Mouse (Mus musculus) bone marrow, adult 2 months (tissue): ENCODE measurements around the gene Ilkap. TPM values are rescaled to one million over a fixed set of nuclear protein-coding genes. Genes with fewer than 3 reads are reported as not detected.
A peak's percentile ranks its signal among the peaks of the same experiment; 100 is the strongest.

Experiments
- H3K27ac ChIP-seq: fragments of 200-500 bp; 2 replicates; pipeline ENCODE4 v1.5.1; 2012; ENCODE audit warnings: low read depth, mild to moderate bottlenecking, control low read depth, inconsistent platforms, low read length; ENCODE audit not compliant: control insufficient read depth, poor library complexity, insufficient read depth
- H3K4me1 ChIP-seq: fragments of 200-500 bp; 2 replicates; pipeline ENCODE4 v1.6.1; 2011; ENCODE audit warnings: low read length; ENCODE audit not compliant: control insufficient read depth, insufficient read depth
- H3K4me3 ChIP-seq: fragments of 200-500 bp; replicated peaks from 2 replicates; pipeline ENCODE3; 2011; ENCODE audit warnings: mild to moderate bottlenecking, low read depth, low read length, control low read depth; ENCODE audit not compliant: control insufficient read depth
- CTCF ChIP-seq: fragments of 200-500 bp; IDR thresholded peaks from 2 replicates; pipeline ENCODE4 v1.5.1; 2011; ENCODE audit warnings: low read length, control low read depth; ENCODE audit not compliant: control insufficient read depth, insufficient read depth
- POLR2A ChIP-seq: fragments of 200-500 bp; IDR thresholded peaks from 2 replicates; pipeline ENCODE4 v1.6.1; 2011; ENCODE audit warnings: low read depth, mild to moderate bottlenecking, control low read depth, low read length, borderline replicate concordance; ENCODE audit not compliant: control insufficient read depth
- WGBS: fragments of 180-500 bp; shearing (Covaris S2); methylation state at CpG from one replicate; pipeline ENCODE4 v1.1.7; 2018; 5-methylcytosine and 5-hydroxymethylcytosine counted together
- polyA plus RNA-seq: library from polyadenylated mRNA; stranded (reverse); fragments of >200 nt; gene quantifications from 2 replicates; pipeline ENCODE4 v1.2.4, GENCODE M21; 2011; ENCODE audit warnings: low replicate concordance; ENCODE audit not compliant: missing spikeins, insufficient read depth, insufficient read length

Gene Ilkap
- polyA plus RNA-seq, 1 experiment: 202 TPM

DNA sequence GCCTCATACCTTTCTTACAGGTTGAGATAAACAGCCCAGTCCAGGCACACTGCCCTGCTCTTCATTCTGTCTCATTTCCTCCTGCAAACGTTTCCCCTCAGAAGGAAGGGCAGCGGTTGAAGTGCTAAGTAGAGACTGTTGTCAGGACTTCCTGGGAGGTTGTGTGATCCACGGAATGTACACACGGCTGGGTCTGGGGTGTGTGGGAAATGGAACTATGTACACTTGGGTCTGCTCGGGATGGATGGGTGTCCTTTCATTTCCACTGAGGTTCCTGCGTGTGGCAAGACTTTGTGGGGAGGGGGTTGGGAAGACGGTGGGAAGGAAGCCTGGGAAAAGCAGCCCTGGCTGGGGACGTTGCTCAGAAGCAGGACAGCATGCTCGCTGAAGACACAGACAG is 27.8 kb upstream of the Ilkap start:
- TF ChIP-seq CTCF: no peak
- no peak for TF ChIP-seq POLR2A
- Histone ChIP-seq H3K27ac (no peak overlapping the region), H3K4me1 (no peaks in the 10 kb centered on the region; the same call in 1 of the 2 replicates), H3K4me3 (no peak overlapping the region)
- 82% methylated on average over 9 of the region's 9 CpGs for WGBS

DNA sequence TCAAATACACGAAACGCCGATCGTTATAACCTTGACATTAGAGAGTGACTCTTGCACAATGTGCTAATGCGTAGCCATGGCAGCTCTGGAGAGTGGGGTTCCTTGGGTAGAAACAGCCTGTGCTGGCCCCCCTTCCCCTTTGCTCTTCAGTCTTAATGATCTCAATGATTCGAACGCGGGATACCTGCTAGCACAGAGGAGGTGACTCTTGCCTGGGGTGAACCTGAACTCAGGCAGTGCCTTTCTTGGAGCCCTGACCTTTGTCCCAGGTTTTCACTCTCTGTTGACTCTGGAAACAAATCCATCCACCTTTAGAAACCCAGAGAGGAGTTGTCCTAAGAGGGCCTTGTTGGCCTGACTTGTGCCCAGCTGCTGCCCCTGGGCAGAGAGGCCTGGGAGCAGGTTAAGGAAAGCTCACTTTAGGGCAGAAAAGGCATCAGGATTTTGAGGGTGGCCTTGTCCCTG is 22.0 kb upstream of the Ilkap start:
- no peak overlapping the region for H3K27ac ChIP-seq
- TF ChIP-seq CTCF (no peak), POLR2A (no peak)
- no peaks in the 10 kb centered on the region; the same call in 1 of the 2 replicates for H3K4me1 ChIP-seq
- WGBS: 87% methylated on average over 8 of the region's 8 CpGs
- H3K4me3 ChIP-seq: no peak overlapping the region

DNA sequence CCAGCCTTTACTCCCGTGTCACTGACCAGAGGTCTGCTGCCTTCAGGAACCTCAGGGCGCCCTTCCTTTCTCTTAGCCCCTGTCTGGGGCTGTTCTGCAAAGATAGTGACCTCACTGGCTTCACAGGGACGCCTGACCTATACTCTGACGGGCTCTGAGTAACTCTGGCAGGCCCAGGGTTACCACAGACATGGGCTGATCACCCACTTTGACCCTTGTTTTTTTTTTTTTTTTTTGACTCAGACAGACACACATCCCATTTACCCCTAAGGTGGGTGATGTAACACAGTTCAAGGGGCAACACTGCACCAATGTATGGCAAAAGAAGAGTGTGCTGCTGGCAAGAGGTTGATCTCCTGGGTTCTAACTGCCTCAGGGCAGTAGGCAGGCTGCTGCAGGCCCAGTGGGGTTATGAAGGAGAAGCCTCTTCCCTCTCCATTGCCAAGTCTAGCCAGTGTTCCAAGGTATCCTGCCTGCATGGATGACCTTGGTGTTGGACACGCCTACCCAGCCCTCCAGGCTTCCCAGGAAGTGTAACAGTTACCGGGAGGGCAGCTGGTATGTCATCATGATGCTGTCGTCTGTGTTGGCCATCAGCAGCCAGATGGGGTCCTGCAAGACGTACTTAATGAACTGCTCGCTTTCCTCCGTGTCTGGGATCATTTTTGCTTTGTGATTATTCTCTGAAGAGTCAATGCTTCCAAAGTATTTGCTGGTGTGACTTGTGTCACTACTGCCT is 21.4 kb upstream of the Ilkap start:
- no peak overlapping the region for H3K27ac ChIP-seq
- TF ChIP-seq CTCF: no peak
- no peak for TF ChIP-seq POLR2A
- no peak overlapping the region for H3K4me3 ChIP-seq
- WGBS: 79% methylated on average over 10 of the region's 10 CpGs
- no peaks in the 10 kb centered on the region; the same call in 1 of the 2 replicates for H3K4me1 ChIP-seq

DNA sequence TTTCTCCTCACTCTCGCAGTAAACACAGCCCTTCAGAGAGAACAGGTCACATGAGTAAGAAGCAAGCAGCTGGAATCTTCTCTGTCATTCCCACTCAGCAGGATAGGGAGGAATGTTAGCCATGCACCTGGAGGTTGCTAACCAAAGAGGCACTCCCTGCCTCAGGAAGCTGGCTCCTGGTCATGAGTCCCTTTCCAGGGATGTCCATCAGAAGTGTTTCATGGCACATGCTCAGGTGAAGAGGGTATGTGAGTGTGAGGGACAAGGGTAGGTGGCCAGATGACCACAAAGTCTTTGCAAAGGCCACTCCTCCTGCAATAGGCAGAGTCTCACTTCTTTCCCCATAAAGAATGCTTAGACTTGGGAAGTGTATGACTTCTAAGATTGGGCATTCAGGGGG is 19.4 kb upstream of the Ilkap start:
- 72% methylated on average over 1 of the region's 1 CpGs for WGBS
- no peaks in the 10 kb centered on the region for H3K4me1 ChIP-seq
- H3K27ac ChIP-seq: no peak overlapping the region
- TF ChIP-seq CTCF: no peak
- no peak for TF ChIP-seq POLR2A
- no peak overlapping the region for H3K4me3 ChIP-seq

DNA sequence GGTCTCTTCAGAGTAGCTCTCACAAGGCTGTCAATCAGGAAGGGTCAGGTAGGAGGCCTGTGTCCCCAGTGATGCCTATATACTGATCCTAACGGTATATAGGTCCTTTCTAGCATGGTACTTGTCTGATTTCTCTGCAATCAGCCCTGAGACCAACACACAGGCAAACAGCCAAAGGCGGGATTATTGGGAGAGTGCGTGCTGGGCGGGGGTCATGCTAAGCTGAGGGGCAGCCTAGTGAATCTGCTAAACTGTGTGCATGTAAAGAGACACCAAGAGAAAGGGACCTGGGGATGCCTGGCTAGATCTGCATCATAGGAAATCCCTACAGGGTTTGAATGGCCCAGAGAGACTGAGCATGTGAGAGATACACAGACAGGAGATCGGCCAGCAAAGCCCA is 16.7 kb upstream of the Ilkap start:
- Histone ChIP-seq H3K4me1 (peaks cover 2% of the 10 kb centered on the region), H3K27ac (peak overlapping the region; percentile 90; the same call in 1 of the 2 replicates), H3K4me3 (no peak overlapping the region)
- 88% methylated on average over 5 of the region's 5 CpGs for WGBS
- TF ChIP-seq CTCF (no peak), POLR2A (no peak)

DNA sequence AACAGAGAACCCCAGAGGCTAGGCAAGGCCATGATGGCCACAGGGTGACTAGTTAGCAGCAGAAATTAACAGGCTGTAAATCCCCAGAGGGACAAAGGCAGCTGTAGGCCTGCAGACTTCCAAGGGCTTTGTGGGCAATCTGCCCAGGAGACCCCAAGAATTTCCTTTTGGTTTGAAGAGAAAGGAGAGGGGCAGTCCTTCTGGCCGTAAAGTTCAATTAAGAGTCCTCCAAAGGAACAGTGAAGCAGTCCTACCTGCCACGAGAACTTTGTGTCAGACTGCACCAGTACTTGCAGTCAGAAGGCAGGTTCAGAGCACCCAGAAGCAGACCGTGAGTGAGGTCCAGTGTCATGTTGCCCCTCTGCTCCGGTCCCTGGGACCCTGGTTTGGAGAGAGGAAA is 16.3 kb upstream of the Ilkap start:
- TF ChIP-seq CTCF: no peak
- no peak for TF ChIP-seq POLR2A

DNA sequence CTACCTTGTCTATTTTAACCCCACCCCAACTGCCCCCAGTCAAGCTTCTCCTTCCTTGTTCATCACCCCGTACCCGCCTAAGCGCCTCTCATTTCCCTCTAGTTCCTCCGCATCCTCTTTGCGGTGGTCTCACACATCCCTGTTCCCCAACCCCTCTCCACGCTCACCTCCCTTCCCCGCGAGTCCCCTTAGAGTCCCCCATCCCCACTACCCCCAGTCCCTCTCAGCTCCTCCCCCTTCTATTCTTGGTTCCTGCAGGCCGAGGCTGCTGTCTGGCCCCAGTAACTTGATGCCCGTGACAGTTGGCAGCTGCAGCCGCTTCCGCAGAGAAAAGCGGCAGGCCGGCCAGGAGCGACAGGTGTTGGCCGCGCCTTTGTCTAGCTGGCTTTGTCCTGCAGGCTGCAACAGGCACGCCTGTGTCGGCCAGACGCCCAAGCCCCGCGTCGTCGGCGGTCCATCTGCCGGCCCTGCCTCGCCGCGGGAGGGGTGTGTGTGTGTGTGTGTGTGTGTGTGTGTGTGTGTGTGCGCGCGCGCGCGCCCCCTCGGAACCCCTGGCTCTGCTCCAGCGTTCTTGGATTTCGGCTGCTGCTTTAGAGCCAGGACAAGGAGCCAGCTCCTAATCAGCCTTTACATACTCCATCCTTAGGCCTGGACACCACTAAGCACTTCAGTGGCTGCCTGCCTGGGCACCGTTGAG is 15.4 kb upstream of the Ilkap start, which contains the start of gene Hes6:
Gene Hes6, minus strand, starts transcription at position 141 of the 697 bp plus-strand sequence.
- Histone ChIP-seq H3K27ac (peak within 1 kb of the TSS; percentile 90), H3K4me3 (peak within 1 kb of the TSS; percentile 84), H3K4me1 (peaks cover 2% of the 10 kb centered on the region)
- under 1% methylated on average over 39 of the region's 39 CpGs for WGBS
- TF ChIP-seq POLR2A (peak; percentile 69; the same call in 1 of the 2 replicates), CTCF (no peak)

More for the DNA sequence above, 16.3 kb upstream of the Ilkap start:
- peak overlapping the region; percentile 90; the same call in 1 of the 2 replicates for H3K27ac ChIP-seq
- WGBS: 69% methylated on average over 4 of the region's 4 CpGs
- H3K4me1 ChIP-seq: peaks cover 2% of the 10 kb centered on the region
- no peak overlapping the region for H3K4me3 ChIP-seq

DNA sequence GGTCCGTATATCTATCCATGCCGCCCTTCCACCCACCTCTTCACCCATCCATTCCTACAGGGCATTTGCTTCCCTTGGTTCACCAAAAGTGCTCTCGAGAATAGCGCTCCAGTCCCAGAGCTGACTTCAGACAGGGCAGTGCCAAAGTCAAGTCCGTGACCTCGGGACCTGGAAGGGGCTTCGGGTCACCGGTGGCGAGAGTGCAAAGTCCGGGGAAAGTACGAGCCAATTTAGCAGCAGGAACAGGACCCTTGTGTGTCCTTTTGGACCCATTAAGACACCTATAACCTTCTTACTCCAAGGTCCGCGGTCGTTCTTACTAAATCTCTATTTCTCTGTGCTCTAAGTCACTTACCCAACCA is 14.9 kb upstream of the Ilkap start:
- H3K4me1 ChIP-seq: peaks cover 2% of the 10 kb centered on the region
- peak overlapping the region; percentile 90 for H3K27ac ChIP-seq
- TF ChIP-seq CTCF: no peak
- no peak for TF ChIP-seq POLR2A
- H3K4me3 ChIP-seq: peak overlapping the region; percentile 84
- under 1% methylated on average over 14 of the region's 14 CpGs for WGBS
